Mouse (Mus musculus) macrophage (primary cell): ENCODE data around the gene Gm4353. TPM values are rescaled to one million over a fixed set of nuclear protein-coding genes. Genes with fewer than 3 reads are reported as not detected.
"Not testable (repeated sequence)": the region's sequence is repeated elsewhere in the genome, so short reads cannot be mapped to it uniquely, and the experiment has no call there.

Source experiments
- H3K27ac ChIP-seq: fragments of 350-480 bp; formaldehyde crosslinking; 2 replicates; pipeline ENCODE4 v1.9.0; 2021
- H3K36me3 ChIP-seq: fragments of 350-480 bp; formaldehyde crosslinking; 2 replicates; pipeline ENCODE4 v1.9.0; 2021; ENCODE audit errors: inconsistent target
- H3K4me3 ChIP-seq: fragments of 350-480 bp; formaldehyde crosslinking; 2 replicates; pipeline ENCODE4 v1.9.0; 2021; ENCODE audit errors: inconsistent target
- H3K79me2 ChIP-seq: fragments of 350-480 bp; formaldehyde crosslinking; 2 replicates; pipeline ENCODE4 v1.9.0; 2021; ENCODE audit errors: inconsistent target
- WGBS: methylation state at CpG from one replicate; pipeline ENCODE4 v1.1.7; 2026; ENCODE audit warnings: inconsistent platforms; ENCODE audit not compliant: missing documents; 5-methylcytosine and 5-hydroxymethylcytosine counted together
- polyA plus RNA-seq: library from polyadenylated mRNA; stranded (reverse); fragments of 250-400 nt; gene quantifications from 3 replicates; pipeline ENCODE4 v1.2.4, GENCODE M21; 2018; ENCODE audit warnings: inconsistent platforms
- total RNA-seq, 78 experiments: library from RNA; depleted of rRNA; stranded (reverse); fragments of 250-400 nt; gene quantifications; 1 replicate in 9 of 78; 2 replicates in 24 of 78; 3 replicates in 43 of 78; 4 replicates in 2 of 78; pipeline ENCODE4 v1.2.4; 2018; ENCODE audit warnings: inconsistent platforms in 56 of 78

The Gm4353 gene
- total RNA-seq (2018; cell fraction: chromatin; rRNA removed), result 1 to 10 TPM in 3 of 26 experiments, under 1 TPM in 4, not detected in 19; 0.49 to 1.3 (median 0.79) TPM
- under 1 TPM in 23 of 26 experiments, not detected in 3; 0.10 to 0.58 (median 0.24) TPM for total RNA-seq (2018; cell fraction: cytosol; rRNA removed)
- 1 to 10 TPM in 1 of 26 experiments, under 1 TPM in 2, not detected in 23; 0.30 to 1.0 (median 0.75) TPM for total RNA-seq (2018; cell fraction: nucleus; rRNA removed)
- polyA plus RNA-seq, result 0.11 to 0.47 TPM (median 0.41 TPM) in 3 replicates

GRCm38 (mm10) chr7:116084366-116084765 lies at the start of gene Gm4353:
Gene Gm4353, minus strand, starts transcription at chr7:116084635.
- WGBS, result 89% methylated on average over 9 of the region's 11 CpGs
- H3K36me3 ChIP-seq, H3K79me2 ChIP-seq, H3K4me3 ChIP-seq, H3K27ac ChIP-seq: not testable (repeated sequence)

GRCm38 (mm10) chr7:116132078-116132477 lies 47.6 kb upstream of the Gm4353 start:
- H3K27ac ChIP-seq, result no peak overlapping the region
- H3K36me3 ChIP-seq, result no peaks in the 10 kb centered on the region
- WGBS, result 7% methylated on average over 5 of the region's 5 CpGs
- H3K79me2 ChIP-seq, result no peaks in the 10 kb centered on the region
- no peak overlapping the region for H3K4me3 ChIP-seq

GRCm38 (mm10) chr7:116131390-116131789 lies 47.0 kb upstream of the Gm4353 start:
- no peaks in the 10 kb centered on the region for H3K79me2 ChIP-seq
- H3K27ac ChIP-seq, result no peak overlapping the region
- no peaks in the 10 kb centered on the region for H3K36me3 ChIP-seq
- WGBS, result 25% methylated on average over 4 of the region's 4 CpGs
- no peak overlapping the region for H3K4me3 ChIP-seq

GRCm38 (mm10) chr7:116129374-116129773 lies 44.9 kb upstream of the Gm4353 start:
- WGBS, result 90% methylated on average over 10 of the region's 10 CpGs
- no peak overlapping the region for H3K4me3 ChIP-seq
- H3K27ac ChIP-seq, result no peak overlapping the region
- no peaks in the 10 kb centered on the region for H3K36me3 ChIP-seq
- H3K79me2 ChIP-seq, result no peaks in the 10 kb centered on the region

GRCm38 (mm10) chr7:116128286-116128685 lies 43.9 kb upstream of the Gm4353 start:
- H3K4me3 ChIP-seq, result no peak overlapping the region
- no peaks in the 10 kb centered on the region for H3K36me3 ChIP-seq
- no peaks in the 10 kb centered on the region for H3K79me2 ChIP-seq
- WGBS, result 92% methylated on average over 8 of the region's 8 CpGs
- no peak overlapping the region for H3K27ac ChIP-seq

GRCm38 (mm10) chr7:116127052-116127451 lies 42.6 kb upstream of the Gm4353 start:
- 89% methylated on average over 2 of the region's 2 CpGs for WGBS
- Histone ChIP-seq H3K36me3 (no peaks in the 10 kb centered on the region), H3K4me3 (no peak overlapping the region), H3K27ac (no peak overlapping the region), H3K79me2 (no peaks in the 10 kb centered on the region)

GRCm38 (mm10) chr7:116125671-116126070 lies 41.2 kb upstream of the Gm4353 start:
- H3K27ac ChIP-seq, result no peak overlapping the region
- H3K79me2 ChIP-seq, result no peaks in the 10 kb centered on the region
- no peak overlapping the region for H3K4me3 ChIP-seq
- 91% methylated on average over 7 of the region's 7 CpGs for WGBS
- H3K36me3 ChIP-seq, result no peaks in the 10 kb centered on the region

GRCm38 (mm10) chr7:116124057-116124456 lies 39.6 kb upstream of the Gm4353 start:
- Histone ChIP-seq H3K79me2 (no peaks in the 10 kb centered on the region), H3K4me3 (no peak overlapping the region), H3K27ac (no peak overlapping the region), H3K36me3 (no peaks in the 10 kb centered on the region)
- WGBS, result 94% methylated on average over 12 of the region's 12 CpGs

- Histone ChIP-seq H3K27ac (no peak overlapping the region), H3K36me3 (no peaks in the 10 kb centered on the region), H3K4me3 (no peak overlapping the region), H3K79me2 (no peaks in the 10 kb centered on the region)
- 80% methylated on average over 2 of the region's 2 CpGs for WGBS
Measured at GRCm38 (mm10) chr7:116123597-116123985, 39.2 kb upstream of the Gm4353 start.

- WGBS, result 94% methylated on average over 13 of the region's 13 CpGs
- Histone ChIP-seq H3K79me2 (no peaks in the 10 kb centered on the region), H3K4me3 (no peak overlapping the region), H3K36me3 (no peaks in the 10 kb centered on the region), H3K27ac (no peak overlapping the region)
Measured at GRCm38 (mm10) chr7:116122981-116123596, 38.7 kb upstream of the Gm4353 start.

- Histone ChIP-seq H3K4me3 (no peak overlapping the region), H3K79me2 (no peaks in the 10 kb centered on the region), H3K27ac (no peak overlapping the region), H3K36me3 (no peaks in the 10 kb centered on the region)
- WGBS, result 94% methylated on average over 11 of the region's 11 CpGs
Measured at GRCm38 (mm10) chr7:116121202-116121601, 36.8 kb upstream of the Gm4353 start.

- 99% methylated on average over 4 of the region's 4 CpGs for WGBS
- H3K36me3 ChIP-seq, result no peaks in the 10 kb centered on the region
- H3K27ac ChIP-seq, result no peak overlapping the region
- no peaks in the 10 kb centered on the region for H3K79me2 ChIP-seq
- no peak overlapping the region for H3K4me3 ChIP-seq
Measured at GRCm38 (mm10) chr7:116120737-116121136, 36.3 kb upstream of the Gm4353 start.

- Histone ChIP-seq H3K36me3 (no peaks in the 10 kb centered on the region), H3K79me2 (no peaks in the 10 kb centered on the region), H3K4me3 (no peak overlapping the region), H3K27ac (no peak overlapping the region)
- 100% methylated on average over 1 of the region's 1 CpGs for WGBS
Measured at GRCm38 (mm10) chr7:116119306-116119857, 34.9 kb upstream of the Gm4353 start.

- WGBS, result 71% methylated on average over 2 of the region's 2 CpGs
- H3K79me2 ChIP-seq, result no peaks in the 10 kb centered on the region
- no peak overlapping the region for H3K4me3 ChIP-seq
- no peak overlapping the region for H3K27ac ChIP-seq
- no peaks in the 10 kb centered on the region for H3K36me3 ChIP-seq
Measured at GRCm38 (mm10) chr7:116115991-116116390, 31.6 kb upstream of the Gm4353 start.

- Histone ChIP-seq H3K27ac (no peak overlapping the region), H3K36me3 (no peaks in the 10 kb centered on the region), H3K79me2 (no peaks in the 10 kb centered on the region), H3K4me3 (no peak overlapping the region)
- 90% methylated on average over 12 of the region's 12 CpGs for WGBS
Measured at GRCm38 (mm10) chr7:116115216-116115930, 30.9 kb upstream of the Gm4353 start.
